Mouse (Mus musculus): Measurements from ENCODE around the gene Hemk1. TPM values are rescaled to one million over a fixed set of nuclear protein-coding genes. Genes with fewer than 3 reads are reported as not detected.

Gene Hemk1
- total RNA-seq, 1 experiment = 29.1 TPM

DNA sequence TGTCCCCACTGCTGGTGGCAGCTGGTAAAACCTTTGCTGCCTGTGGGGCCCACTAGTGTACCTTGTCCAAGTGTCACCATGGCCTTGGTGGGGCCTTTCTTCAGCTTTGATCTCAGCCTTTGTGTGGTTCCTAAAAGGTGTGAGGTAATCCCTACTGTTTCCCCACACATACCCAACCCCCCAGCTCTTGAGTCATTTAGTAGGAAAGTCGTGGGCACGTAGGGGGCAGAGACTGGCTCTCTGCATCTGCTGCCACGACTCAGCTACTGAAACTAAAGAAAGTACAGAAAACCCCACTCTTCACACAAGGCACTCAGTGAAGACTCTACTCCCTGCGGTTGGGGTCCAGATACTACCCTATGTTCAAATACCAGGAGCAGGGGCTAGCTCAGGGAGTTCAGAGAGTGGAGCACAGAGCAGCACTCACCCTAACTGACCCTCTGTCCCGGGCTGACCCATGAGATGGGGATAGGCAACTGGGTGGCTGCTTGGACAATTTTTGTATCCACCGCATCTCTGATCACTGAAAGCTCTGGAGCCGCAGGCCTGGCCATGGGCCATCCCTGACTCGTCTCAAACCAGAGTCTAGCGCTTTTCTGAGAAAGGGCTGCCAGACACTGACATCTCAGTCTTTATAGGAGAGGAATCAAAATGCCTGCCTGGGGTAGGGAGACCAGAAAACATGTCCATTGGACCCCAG, 34.9 kb downstream of the Hemk1 start:
- in situ Hi-C loops (cut with MboI; ENCODE audit: low sequenced_read_pairs in 2 of 2, unreplicated experiment in 2 of 2) = no loop called here
- no peak overlapping the region; the same call in 1 of the 2 replicates for H3K27ac ChIP-seq (ENCODE audit: insufficient read depth, low read depth, low read length, poor library complexity, severe bottlenecking)
- peaks cover 7% of the 10 kb centered on the region; the same call in 1 of the 2 replicates for H3K36me3 ChIP-seq (ENCODE audit: control insufficient read depth, insufficient read depth, low read length, poor library complexity, severe bottlenecking)

GRCm38 (mm10) chr9:107302592-107302991, 35.6 kb downstream of the Hemk1 start:
- H3K9me3 ChIP-seq (ENCODE audit: control insufficient read depth, insufficient read depth, low read depth, low read length) = no peaks in the 10 kb centered on the region
- peaks cover 7% of the 10 kb centered on the region; the same call in 1 of the 2 replicates for H3K36me3 ChIP-seq (ENCODE audit: control insufficient read depth, insufficient read depth, low read length, poor library complexity, severe bottlenecking)
- H3K27ac ChIP-seq (ENCODE audit: insufficient read depth, low read depth, low read length, poor library complexity, severe bottlenecking) = no peak overlapping the region
- DNase-seq (ENCODE audit: low read depth, low spot score) = no peak
- H3K4me1 ChIP-seq (ENCODE audit: control insufficient read depth in 2 of 2, insufficient read depth in 2 of 2, low read length in 2 of 2, poor library complexity in 1 of 2) = peaks cover 0 to 28% of the 10 kb centered on the region in 2 experiments; a peak in 2 of 4 replicates
- in situ Hi-C loops (cut with MboI; ENCODE audit: low sequenced_read_pairs in 2 of 2, unreplicated experiment in 2 of 2) = no loop called here
- H3K4me3 ChIP-seq (ENCODE audit: insufficient read depth in 1 of 2, low read depth in 1 of 2, low read length in 2 of 2, poor library complexity in 1 of 2, severe bottlenecking in 1 of 2) = no peak overlapping the region
- TF ChIP-seq HCFC1 (IDR thresholded peaks at IDR 0.05; ENCODE audit: borderline replicate concordance, insufficient read depth, low read length) (no peak), ZC3H11A (IDR thresholded peaks at IDR 0.05; ENCODE audit: borderline replicate concordance, low read depth, low read length) (no peak), MAFK (IDR thresholded peaks at IDR 0.05; ENCODE audit: insufficient read depth, low read depth, low read length) (no peak), CHD2 (IDR thresholded peaks at IDR 0.05; ENCODE audit: low read depth, low read length) (no peak), ZNF384 (IDR thresholded peaks at IDR 0.05; ENCODE audit: low read depth, low read length) (no peak)
- H3K9ac ChIP-seq (ENCODE audit: insufficient read depth, low read depth, low read length, poor library complexity, severe bottlenecking) = no peak overlapping the region

More for the DNA sequence above, 34.9 kb downstream of the Hemk1 start:
- H3K4me3 ChIP-seq (ENCODE audit: insufficient read depth in 1 of 2, low read depth in 1 of 2, low read length in 2 of 2, poor library complexity in 1 of 2, severe bottlenecking in 1 of 2) = no peak overlapping the region
- no peak for TF ChIP-seq ZNF384 (IDR thresholded peaks at IDR 0.05; ENCODE audit: low read depth, low read length)
- H3K9me3 ChIP-seq (ENCODE audit: control insufficient read depth, insufficient read depth, low read depth, low read length) = no peaks in the 10 kb centered on the region
- no peak for DNase-seq (ENCODE audit: low read depth, low spot score)
- H3K4me1 ChIP-seq (ENCODE audit: control insufficient read depth in 2 of 2, insufficient read depth in 2 of 2, low read length in 2 of 2, poor library complexity in 1 of 2) = peaks cover 0 to 29% of the 10 kb centered on the region in 2 experiments; a peak in 2 of 4 replicates
- no peak overlapping the region for H3K9ac ChIP-seq (ENCODE audit: insufficient read depth, low read depth, low read length, poor library complexity, severe bottlenecking)

DNA sequence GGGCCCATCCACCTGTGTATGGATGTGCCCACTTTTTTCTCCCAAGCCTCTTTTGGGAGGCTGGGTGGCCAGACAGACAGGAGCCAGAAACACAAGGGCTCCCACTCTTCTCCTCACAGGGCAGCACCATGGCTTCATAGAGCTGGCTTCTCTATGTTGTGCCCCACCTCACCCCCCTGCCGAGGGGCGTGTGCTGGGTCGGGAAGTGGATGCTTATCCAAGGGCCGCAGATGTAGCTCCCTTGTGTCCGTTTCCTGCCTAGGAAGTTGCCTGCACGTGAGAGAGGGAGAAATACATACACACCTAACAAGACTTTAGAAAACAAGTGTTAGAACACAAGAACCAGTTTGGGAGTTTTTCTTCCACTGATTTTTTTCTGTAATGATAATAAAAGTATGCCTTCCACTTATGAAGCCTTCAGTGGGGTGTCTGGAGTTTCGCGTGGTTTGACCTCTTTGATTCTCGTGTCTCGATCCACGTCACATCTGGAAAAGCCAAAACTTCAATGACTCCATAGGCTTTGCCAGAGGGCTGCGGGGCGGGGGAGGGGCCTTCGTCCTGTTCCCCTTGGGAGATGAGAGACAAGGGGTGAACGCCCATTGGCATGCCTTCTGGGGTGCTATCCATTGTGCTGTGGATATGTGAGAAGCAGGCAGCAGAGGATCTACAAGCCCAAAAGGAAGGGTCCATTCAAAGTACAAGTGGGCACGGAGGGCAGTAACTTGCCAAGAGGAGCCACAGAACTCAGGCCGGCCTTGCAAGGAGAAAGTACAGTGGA, 36.4 kb downstream of the Hemk1 start:
- Histone ChIP-seq H3K36me3 (ENCODE audit: control insufficient read depth, insufficient read depth, low read length, poor library complexity, severe bottlenecking) (peaks cover 7% of the 10 kb centered on the region; the same call in 1 of the 2 replicates), H3K9ac (ENCODE audit: insufficient read depth, low read depth, low read length, poor library complexity, severe bottlenecking) (no peak overlapping the region), H3K9me3 (ENCODE audit: control insufficient read depth, insufficient read depth, low read depth, low read length) (no peaks in the 10 kb centered on the region), H3K4me1 (ENCODE audit: control insufficient read depth in 2 of 2, insufficient read depth in 2 of 2, low read length in 2 of 2, poor library complexity in 1 of 2) (peaks cover 0 to 24% of the 10 kb centered on the region in 2 experiments; a peak in 2 of 4 replicates), H3K27ac (ENCODE audit: insufficient read depth, low read depth, low read length, poor library complexity, severe bottlenecking) (no peak overlapping the region), H3K4me3 (ENCODE audit: insufficient read depth in 1 of 2, low read depth in 1 of 2, low read length in 2 of 2, poor library complexity in 1 of 2, severe bottlenecking in 1 of 2) (no peak overlapping the region)
- in situ Hi-C loops (cut with MboI; ENCODE audit: low sequenced_read_pairs in 2 of 2, unreplicated experiment in 2 of 2) = no loop called here
- TF ChIP-seq CHD2 (IDR thresholded peaks at IDR 0.05; ENCODE audit: low read depth, low read length) (no peak), ZC3H11A (IDR thresholded peaks at IDR 0.05; ENCODE audit: borderline replicate concordance, low read depth, low read length) (no peak), ZNF384 (IDR thresholded peaks at IDR 0.05; ENCODE audit: low read depth, low read length) (no peak), HCFC1 (IDR thresholded peaks at IDR 0.05; ENCODE audit: borderline replicate concordance, insufficient read depth, low read length) (no peak), MAFK (IDR thresholded peaks at IDR 0.05; ENCODE audit: insufficient read depth, low read depth, low read length) (no peak)
- no peak for DNase-seq (ENCODE audit: low read depth, low spot score)

GRCm38 (mm10) chr9:107300224-107300973, 37.8 kb downstream of the Hemk1 start:
- in situ Hi-C loops (cut with MboI; ENCODE audit: low sequenced_read_pairs in 2 of 2, unreplicated experiment in 2 of 2) = no loop called here

More at GRCm38 (mm10) chr9:107300224-107300973, 37.8 kb downstream of the Hemk1 start:
- peaks cover 0 to 21% of the 10 kb centered on the region in 2 experiments; a peak in 2 of 4 replicates for H3K4me1 ChIP-seq (ENCODE audit: control insufficient read depth in 2 of 2, insufficient read depth in 2 of 2, low read length in 2 of 2, poor library complexity in 1 of 2)
- H3K9me3 ChIP-seq (ENCODE audit: control insufficient read depth, insufficient read depth, low read depth, low read length) = no peaks in the 10 kb centered on the region
- no peak for DNase-seq (ENCODE audit: low read depth, low spot score)
- no peak overlapping the region for H3K27ac ChIP-seq (ENCODE audit: insufficient read depth, low read depth, low read length, poor library complexity, severe bottlenecking)
- no peak for TF ChIP-seq CHD2 (IDR thresholded peaks at IDR 0.05; ENCODE audit: low read depth, low read length)
- H3K4me3 ChIP-seq (ENCODE audit: insufficient read depth in 1 of 2, low read depth in 1 of 2, low read length in 2 of 2, poor library complexity in 1 of 2, severe bottlenecking in 1 of 2) = no peak overlapping the region
- peaks cover 7% of the 10 kb centered on the region; the same call in 1 of the 2 replicates for H3K36me3 ChIP-seq (ENCODE audit: control insufficient read depth, insufficient read depth, low read length, poor library complexity, severe bottlenecking)
- H3K9ac ChIP-seq (ENCODE audit: insufficient read depth, low read depth, low read length, poor library complexity, severe bottlenecking) = no peak overlapping the region

Measured in ES-E14 (cell line).